Mouse (Mus musculus) erythroid progenitor cell, adult 5-6 weeks (primary cell): ENCODE data around the gene Nrf1. TPM values are rescaled to one million over a fixed set of nuclear protein-coding genes. Genes with fewer than 3 reads are reported as not detected.

Experiments used
- ATAC-seq: replicated peaks from 2 replicates; pipeline ENCODE4 v1.8.0; 2016; ENCODE audit warnings: moderate number of reproducible peaks, mild to moderate bottlenecking, moderate TSS enrichment, inconsistent platforms; ENCODE audit not compliant: poor library complexity, low FRiP score, severe bottlenecking
- total RNA-seq, 2 experiments: library from RNA; stranded (forward) in 1 of 2; stranded (reverse) in 1 of 2; fragments of 150-400 nt in 1 of 2; fragments of 186-747, 209-891 nt in 1 of 2; gene quantifications; 2 replicates each; pipeline versions ENCODE4 v1.2.3 to v1.2.4; 2015 to 2017; ENCODE audit warnings: low replicate concordance in 2 of 2

The Nrf1 gene
- total RNA-seq, 2 experiments from 2014 or later = 118 to 175 TPM

DNA sequence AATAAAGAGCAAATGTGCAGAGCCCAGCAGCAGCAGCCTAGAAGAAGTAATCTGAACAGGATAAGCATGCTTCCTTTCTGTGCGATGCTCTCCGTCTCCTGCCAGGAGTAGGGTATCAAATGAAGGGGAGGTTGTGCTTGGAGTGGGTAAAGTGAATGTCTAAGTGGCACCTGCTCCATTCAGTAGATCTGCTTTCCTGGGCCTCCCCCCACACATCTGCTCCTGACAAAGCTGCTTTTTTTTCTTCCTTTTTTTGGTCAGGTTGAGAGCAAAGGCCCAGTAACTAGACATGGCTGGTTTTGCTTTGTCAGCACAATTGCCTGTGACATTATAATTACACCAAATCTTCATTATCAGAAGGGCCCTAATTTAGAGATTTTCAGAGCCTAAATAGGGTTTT lies 89.4 kb downstream of the Nrf1 start:
- no peak for ATAC-seq

DNA sequence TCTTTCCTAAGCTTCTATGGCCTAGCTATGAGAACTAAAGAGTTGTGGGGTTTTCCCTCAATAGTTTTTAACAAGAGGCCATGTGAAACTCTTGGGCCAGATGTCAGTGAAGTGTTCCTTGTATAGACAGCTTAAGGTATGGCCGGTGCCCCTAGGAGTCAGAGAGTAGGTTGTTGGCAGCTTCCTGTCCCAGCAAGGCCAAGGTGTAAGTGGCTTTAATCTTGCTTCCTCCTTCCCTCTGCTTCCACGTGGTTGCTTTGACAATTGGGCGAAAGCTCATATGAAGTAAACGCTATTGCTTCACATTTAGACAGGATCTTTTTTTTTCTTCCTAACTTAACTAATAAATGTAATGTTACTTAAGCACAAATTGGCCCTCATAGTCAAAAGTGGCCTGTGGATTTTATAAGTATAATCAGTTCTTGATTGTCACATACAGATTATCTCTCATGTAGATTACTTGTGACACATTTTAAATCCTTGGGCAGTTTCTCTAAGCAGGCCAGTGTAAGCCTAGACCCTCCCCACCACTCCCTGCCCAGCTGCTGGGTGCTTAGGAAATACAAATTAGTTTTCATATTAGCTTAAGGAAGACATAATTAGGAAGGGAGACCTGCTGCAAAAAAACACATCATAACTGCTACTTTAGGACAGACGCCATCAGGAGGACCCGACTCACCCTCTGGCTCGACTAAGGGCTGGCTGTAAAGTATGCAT lies 91.7 kb downstream of the Nrf1 start:
- no peak for ATAC-seq

DNA sequence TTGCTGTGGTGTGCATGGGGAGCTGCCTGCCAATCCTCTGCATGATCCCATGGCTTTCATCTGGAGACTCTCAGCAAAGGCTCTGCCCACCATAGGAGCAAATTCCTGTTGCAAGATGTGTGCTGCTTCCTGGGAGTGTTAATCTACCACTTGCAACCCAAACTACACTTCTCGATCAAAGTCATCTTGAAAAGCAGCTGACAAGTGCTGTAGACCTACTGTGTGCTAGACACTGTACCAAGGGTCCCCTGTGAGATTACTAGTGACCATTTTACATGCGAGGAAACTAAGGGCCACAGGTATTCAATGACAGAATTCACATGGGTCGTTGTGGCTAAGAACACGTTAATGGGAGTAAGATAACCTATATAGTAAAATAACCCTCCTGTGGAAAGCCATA lies 95.5 kb downstream of the Nrf1 start:
- ATAC-seq = no peak

- ATAC-seq = peak; percentile 88
Observed at GRCm38 (mm10) chr6:30147058-30147457, 99.3 kb downstream of the Nrf1 start.

GRCm38 (mm10) chr6:30147753-30148152 lies 100.0 kb downstream of the Nrf1 start:
- ATAC-seq = peak; percentile 82

DNA sequence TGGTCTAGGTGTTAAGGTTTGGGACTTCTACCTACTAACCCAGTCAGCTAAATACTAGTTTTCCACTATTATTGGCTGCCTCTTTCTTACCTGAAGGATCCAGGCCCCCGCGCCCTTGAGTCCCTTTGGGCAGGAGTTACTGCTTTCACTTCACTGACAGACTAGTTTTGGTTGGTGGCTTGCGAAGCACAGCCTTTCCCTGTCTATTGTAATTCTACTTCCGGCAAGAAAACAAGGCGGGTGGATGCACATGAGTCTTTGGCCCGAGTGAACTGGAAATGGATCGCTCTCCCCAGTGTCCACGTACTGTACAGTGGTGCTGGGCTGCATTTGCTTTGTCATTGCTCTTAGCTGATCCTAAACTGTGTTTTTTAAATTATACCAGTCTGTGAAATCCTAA lies 102.7 kb downstream of the Nrf1 start:
- ATAC-seq = no peak

DNA sequence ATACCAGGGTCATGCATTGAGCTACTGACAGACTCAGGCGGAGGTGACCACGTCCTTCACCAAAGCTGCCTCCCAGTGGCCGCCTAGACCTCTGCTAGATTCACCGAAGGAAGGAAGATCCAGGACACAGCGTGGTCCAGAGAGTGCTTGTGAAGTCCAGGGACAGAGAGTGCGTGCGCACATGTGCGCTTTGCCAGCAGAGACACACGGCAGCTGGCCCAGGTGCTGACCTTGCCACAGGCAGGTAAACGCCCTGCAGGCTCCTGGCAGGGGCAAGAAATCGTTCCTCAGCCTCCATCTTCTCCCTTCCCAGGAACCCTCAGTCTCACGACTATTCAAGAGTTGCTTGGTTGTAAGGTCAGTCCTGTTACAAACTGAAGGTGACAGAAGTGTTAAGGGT lies 104.4 kb downstream of the Nrf1 start:
- no peak for ATAC-seq

DNA sequence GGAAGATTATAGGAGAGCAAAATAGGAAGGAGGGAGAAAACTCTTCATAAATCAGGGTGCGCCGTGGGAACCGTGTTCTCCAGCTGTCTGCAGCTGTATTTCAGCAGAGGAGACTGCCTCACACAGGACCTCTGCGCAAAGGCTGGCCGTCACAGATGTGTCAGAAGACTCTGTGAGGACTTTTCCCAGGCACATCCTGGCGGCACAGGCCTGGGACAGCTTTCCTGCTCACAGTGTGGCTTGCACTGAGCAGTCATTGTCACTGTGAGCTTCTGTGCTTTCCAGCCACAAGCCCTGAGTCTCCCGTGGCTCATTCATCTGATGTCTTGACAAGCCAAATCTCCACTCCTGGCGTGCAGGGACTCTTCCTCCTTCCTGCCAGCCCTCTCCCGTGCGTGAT lies 104.9 kb downstream of the Nrf1 start:
- ATAC-seq = no peak

GRCm38 (mm10) chr6:30153076-30153475 lies 105.3 kb downstream of the Nrf1 start:
- no peak for ATAC-seq

DNA sequence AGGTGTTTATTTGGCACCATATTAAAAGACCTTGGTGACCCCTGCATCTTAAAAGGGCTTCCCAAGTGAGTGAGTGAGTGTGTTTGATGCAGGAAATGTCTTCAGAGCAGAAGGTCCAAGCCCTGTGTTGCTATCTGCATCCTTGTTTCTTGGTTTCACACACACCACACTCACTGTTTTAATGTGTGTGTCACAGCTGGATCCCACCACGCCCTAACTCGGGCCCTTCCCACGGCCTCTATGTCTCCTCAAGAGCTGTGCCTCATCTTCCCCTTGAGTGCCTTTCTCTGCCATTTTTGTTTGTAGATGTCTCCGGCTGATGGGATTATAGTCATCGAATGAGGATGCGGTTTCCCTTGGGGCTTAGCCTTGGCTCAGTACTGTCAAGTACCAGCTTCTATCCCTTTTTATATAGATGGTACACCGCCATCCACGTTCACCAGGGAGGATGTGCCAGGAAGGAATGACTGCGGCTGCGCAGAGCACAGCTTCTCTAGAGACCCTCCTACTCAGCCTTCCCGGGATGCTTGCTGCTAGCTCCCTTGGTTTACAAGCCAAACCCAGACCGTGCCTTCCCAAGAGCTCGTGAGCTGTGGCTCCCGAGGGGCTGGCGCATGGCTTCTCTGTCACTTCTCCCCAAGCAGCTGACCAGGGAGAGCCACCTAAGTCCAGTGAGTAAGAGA lies 106.1 kb downstream of the Nrf1 start:
- ATAC-seq = no peak

GRCm38 (mm10) chr6:30159516-30160045 lies 111.8 kb downstream of the Nrf1 start:
- ATAC-seq = no peak

GRCm38 (mm10) chr6:30160408-30160807 lies 112.6 kb downstream of the Nrf1 start:
- ATAC-seq = no peak

DNA sequence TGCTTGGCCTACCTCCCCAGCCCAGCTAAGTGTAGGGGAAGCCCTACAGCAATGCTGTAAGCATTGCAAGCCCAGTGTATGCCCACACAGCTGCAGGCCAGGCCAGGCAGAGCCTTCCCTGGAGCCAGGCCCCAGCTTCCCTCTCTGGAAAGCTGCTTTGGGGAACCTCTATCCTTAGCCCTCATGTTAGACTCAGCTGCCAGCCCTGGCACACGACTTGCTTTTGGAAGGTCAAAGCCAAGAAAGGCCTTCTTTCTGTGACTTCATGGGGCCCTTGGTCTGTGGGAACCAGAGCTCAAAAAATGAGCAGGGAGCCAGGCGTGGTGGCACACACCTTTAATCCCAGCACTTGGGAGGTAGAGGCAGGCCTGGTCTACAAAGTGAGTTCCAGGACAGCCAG lies 113.8 kb downstream of the Nrf1 start:
- ATAC-seq = no peak

DNA sequence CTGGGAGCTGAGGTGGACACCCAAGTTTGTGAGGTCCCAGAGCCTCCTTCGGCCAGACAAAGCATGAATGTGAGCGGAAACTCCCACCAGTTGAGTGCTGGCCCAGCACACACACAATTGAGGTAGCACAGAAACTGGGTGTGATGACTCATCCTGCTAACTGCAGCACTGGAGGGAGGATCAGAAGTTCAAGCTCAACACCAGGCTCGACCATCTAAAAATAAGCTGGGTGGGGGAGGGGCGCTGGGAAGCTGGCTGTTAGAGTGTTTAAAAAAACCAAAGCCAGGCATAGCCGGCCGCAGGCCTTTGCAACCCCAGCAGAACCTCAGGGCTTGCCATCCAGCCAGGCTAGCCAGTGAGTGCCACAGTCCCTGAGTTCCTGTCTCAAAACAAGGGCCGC lies 114.3 kb downstream of the Nrf1 start:
- ATAC-seq = no peak

- ATAC-seq = no peak
Observed at GRCm38 (mm10) chr6:30166349-30166748, 118.6 kb downstream of the Nrf1 start.

- no peak for ATAC-seq
Observed at GRCm38 (mm10) chr6:30167192-30167591, 119.4 kb downstream of the Nrf1 start.

GRCm38 (mm10) chr6:30168275-30168674 lies 120.5 kb downstream of the Nrf1 start:
- no peak for ATAC-seq

DNA sequence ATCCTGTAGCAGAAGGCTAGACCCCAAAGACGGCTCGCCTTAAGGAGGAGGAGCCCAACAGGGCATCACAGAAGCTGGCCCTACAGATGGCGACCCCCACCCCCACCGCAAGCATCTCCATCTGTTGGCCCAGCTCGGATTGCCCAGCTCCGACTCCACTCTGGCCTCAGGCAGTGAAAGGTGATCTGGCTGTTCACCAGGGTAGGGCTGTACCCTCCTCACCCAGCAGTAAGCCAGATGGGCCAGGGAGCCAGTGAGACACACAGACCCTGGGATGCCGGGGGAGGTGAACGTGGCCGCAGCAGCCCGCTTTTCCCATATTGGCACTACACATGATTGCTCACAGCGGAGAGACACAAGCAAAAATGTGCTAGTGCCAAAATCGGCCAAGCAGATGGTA lies 121.4 kb downstream of the Nrf1 start:
- ATAC-seq = no peak

DNA sequence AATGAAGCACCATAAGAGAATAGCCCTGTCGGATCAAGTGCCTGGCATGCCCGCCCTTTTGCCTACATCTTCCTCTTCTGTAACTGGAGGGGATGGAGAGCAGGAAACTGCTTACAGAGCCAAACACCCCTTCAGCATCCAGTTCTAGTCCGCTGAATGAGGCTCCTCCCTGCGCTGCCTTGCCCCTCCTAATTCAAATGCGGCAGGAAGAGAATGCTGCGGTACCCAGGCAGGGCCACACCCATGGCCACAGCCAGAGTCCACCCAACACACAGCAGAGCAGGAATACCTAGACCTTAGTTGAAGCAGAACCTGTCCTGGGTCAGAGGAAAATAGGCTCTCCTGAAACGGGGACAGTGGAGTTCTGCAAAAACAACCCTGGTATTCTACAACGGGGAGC lies 123.4 kb downstream of the Nrf1 start:
- ATAC-seq = no peak

DNA sequence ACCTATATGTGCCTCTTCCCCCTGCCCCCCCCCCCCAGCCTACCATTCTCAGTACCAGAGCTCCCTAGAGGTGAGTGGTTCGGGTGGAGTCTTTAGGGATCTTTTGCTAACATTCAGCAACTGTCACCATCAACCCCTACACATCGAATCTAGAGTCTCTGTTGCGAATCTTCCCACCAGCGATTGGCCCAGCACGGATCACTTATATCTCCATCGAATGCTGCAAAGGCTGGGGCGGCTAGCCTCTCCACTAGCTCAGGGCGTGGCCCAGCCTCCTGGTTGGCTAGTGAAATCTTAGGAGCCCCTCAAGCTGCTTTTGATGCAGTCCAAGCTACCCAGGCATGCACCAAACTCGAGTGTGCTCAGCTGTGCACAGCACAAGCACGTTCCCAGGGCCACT lies 124.2 kb downstream of the Nrf1 start:
- no peak for ATAC-seq

DNA sequence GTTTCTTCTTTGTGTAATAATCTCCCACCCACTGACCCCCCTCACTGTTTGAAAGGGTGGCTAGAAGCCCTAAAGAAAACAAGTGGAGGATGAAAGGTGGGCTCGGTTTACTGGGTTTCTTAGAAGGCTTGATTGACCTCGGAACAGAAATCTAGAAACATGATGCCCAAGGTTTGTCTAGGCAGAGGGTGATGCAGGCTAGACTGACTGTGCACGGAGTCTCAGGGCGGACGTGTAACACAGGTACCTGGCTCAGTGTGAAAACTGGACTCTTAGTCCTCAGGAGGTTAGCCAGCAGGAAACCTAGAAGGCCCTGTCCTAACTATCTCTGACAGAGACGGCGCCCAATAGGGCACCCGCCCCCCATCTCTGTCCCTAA lies 124.6 kb downstream of the Nrf1 start:
- no peak for ATAC-seq
